22 mouse cellular contexts compared by ENCODE assay signal in genomic region chr3:42065962-42066361, GRCm38 (mm10).
DNase-seq lines count a peak whose midpoint lies in the region; ATAC-seq lines count a peak whose summit lies in the region.
"Had no signal": no experiment of that assay in that cellular context is flagged by ENCODE, and none has a peak within 500 bp of the region (broad histone marks: within the 10 kb centered on the region; RNA-seq: fewer than 3 reads in every experiment).

No protein-coding gene starts in this region.

- H3K4me1 ChIP-seq in hindbrain, embryonic 10.5 days (replicated peaks): peaks cover 14% of the 10 kb centered on the region
- H3K4me1 ChIP-seq in hindbrain, embryonic 16.5 days (ENCODE audit: control insufficient read depth, insufficient read depth, low read depth, low read length): peaks cover 5% of the 10 kb centered on the region
- no peaks in the 10 kb centered on the region for H3K4me1 ChIP-seq in midbrain, embryonic 14.5 days (ENCODE audit: control insufficient read depth, insufficient read depth, low read length)
- H3K4me1 ChIP-seq in midbrain, embryonic 11.5 days (ENCODE audit: control insufficient read depth, insufficient read depth, low read length): no peaks in the 10 kb centered on the region
- H3K4me1 ChIP-seq in hindbrain, embryonic 14.5 days (replicated peaks; ENCODE audit: control insufficient read depth, insufficient read depth, low read length): no peaks in the 10 kb centered on the region
- H3K4me1 ChIP-seq: heart, embryonic 10.5 days; stomach, embryonic 15.5 days had no signal

- H3K27me3 ChIP-seq in hindbrain, embryonic 10.5 days (ENCODE audit: insufficient read depth, poor library complexity, severe bottlenecking): no peaks in the 10 kb centered on the region
- no peaks in the 10 kb centered on the region for H3K27me3 ChIP-seq in hindbrain, embryonic 16.5 days (replicated peaks; ENCODE audit: control insufficient read depth, insufficient read depth, low read length)
- H3K27me3 ChIP-seq in midbrain, embryonic 14.5 days (ENCODE audit: control insufficient read depth, insufficient read depth, low read length): no peaks in the 10 kb centered on the region
- H3K27me3 ChIP-seq in midbrain, embryonic 11.5 days (ENCODE audit: control insufficient read depth, insufficient read depth, low read length): no peaks in the 10 kb centered on the region
- no peaks in the 10 kb centered on the region for H3K27me3 ChIP-seq in hindbrain, embryonic 14.5 days (ENCODE audit: control insufficient read depth, insufficient read depth, low read length)
- H3K27me3 ChIP-seq: embryonic facial prominence, embryonic 13.5 days; stomach, embryonic 15.5 days had no signal

- no peaks in the 10 kb centered on the region for H3K36me3 ChIP-seq in hindbrain, embryonic 10.5 days
- no peaks in the 10 kb centered on the region for H3K36me3 ChIP-seq in hindbrain, embryonic 16.5 days (ENCODE audit: control insufficient read depth, insufficient read depth, low read length)
- no peaks in the 10 kb centered on the region for H3K36me3 ChIP-seq in midbrain, embryonic 14.5 days (ENCODE audit: control insufficient read depth, insufficient read depth, low read length)
- H3K36me3 ChIP-seq in midbrain, embryonic 11.5 days (ENCODE audit: control insufficient read depth, insufficient read depth, low read length): no peaks in the 10 kb centered on the region
- H3K36me3 ChIP-seq in hindbrain, embryonic 14.5 days (replicated peaks; ENCODE audit: control insufficient read depth, insufficient read depth): no peaks in the 10 kb centered on the region
- H3K36me3 ChIP-seq: embryonic facial prominence, embryonic 13.5 days; heart, embryonic 10.5 days; stomach, embryonic 15.5 days had no signal

- no peaks in the 10 kb centered on the region for H3K9me3 ChIP-seq in hindbrain, embryonic 10.5 days
- no peaks in the 10 kb centered on the region for H3K9me3 ChIP-seq in hindbrain, embryonic 16.5 days (ENCODE audit: control insufficient read depth, low read length)
- no peaks in the 10 kb centered on the region for H3K9me3 ChIP-seq in midbrain, embryonic 14.5 days (ENCODE audit: control insufficient read depth, low read length)
- no peaks in the 10 kb centered on the region for H3K9me3 ChIP-seq in midbrain, embryonic 11.5 days (ENCODE audit: control insufficient read depth, low read length)
- no peaks in the 10 kb centered on the region for H3K9me3 ChIP-seq in hindbrain, embryonic 14.5 days (ENCODE audit: control insufficient read depth, low read length)
- H3K9me3 ChIP-seq: embryonic facial prominence, embryonic 13.5 days; heart, embryonic 10.5 days; stomach, embryonic 15.5 days had no signal

- H3K4me2 ChIP-seq in hindbrain, embryonic 16.5 days (ENCODE audit: low read length): no peak overlapping the region
- no peak overlapping the region for H3K4me2 ChIP-seq in midbrain, embryonic 14.5 days (ENCODE audit: low read length)
- no peak overlapping the region for H3K4me2 ChIP-seq in midbrain, embryonic 11.5 days
- H3K4me2 ChIP-seq in hindbrain, embryonic 14.5 days (replicated peaks): no peak overlapping the region
- H3K4me2 ChIP-seq: embryonic facial prominence, embryonic 13.5 days; stomach, embryonic 15.5 days had no signal

- no peak for ATAC-seq in hindbrain, embryonic 16.5 days
- no peak for ATAC-seq in midbrain, embryonic 14.5 days (ENCODE audit: low FRiP score, low TSS enrichment)
- ATAC-seq in midbrain, embryonic 11.5 days (ENCODE audit: low FRiP score): no peak
- ATAC-seq in hindbrain, embryonic 14.5 days (ENCODE audit: low FRiP score): no peak
- ATAC-seq: activated CD4-positive, CD25-positive, alpha-beta regulatory T cell, adult 4 months had no signal

- no peak for DNase-seq in hindbrain, embryonic 10.5 days (ENCODE audit: low spot score)
- no peak for DNase-seq in midbrain, embryonic 14.5 days
- DNase-seq in midbrain, embryonic 11.5 days (ENCODE audit: low spot score, missing footprints): no peak
- DNase-seq in hindbrain, embryonic 14.5 days (ENCODE audit: low spot score): no peak
- DNase-seq in retina, postnatal 1 day: no peak
- DNase-seq in adrenal gland, postnatal 14 days: no peak
- DNase-seq: adrenal gland, adult 8-10 months; cerebellum, adult 18-20 months; cerebellum, postnatal 14 days; heart, postnatal 4 days; kidney, adult 8-10 months; kidney, postnatal 10 days; lung, postnatal 4 days; right cerebral cortex, adult 18-20 months; right cerebral cortex, postnatal 4 days; thymus, postnatal 25 days had no signal

- WGBS in hindbrain, embryonic 10.5 days: 24% methylated on average over 3 of the region's 3 CpGs
- 16% methylated on average over 3 of the region's 3 CpGs for WGBS in hindbrain, embryonic 16.5 days
- 31% methylated on average over 3 of the region's 3 CpGs for WGBS in midbrain, embryonic 14.5 days
- 23% methylated on average over 3 of the region's 3 CpGs for WGBS in midbrain, embryonic 11.5 days
- WGBS in hindbrain, embryonic 14.5 days: 14% methylated on average over 3 of the region's 3 CpGs

- H3K9ac ChIP-seq in hindbrain, embryonic 16.5 days (ENCODE audit: low read depth, low read length): no peak overlapping the region
- no peak overlapping the region for H3K9ac ChIP-seq in midbrain, embryonic 14.5 days (replicated peaks; ENCODE audit: low read length)
- H3K9ac ChIP-seq in midbrain, embryonic 11.5 days (ENCODE audit: low read length): no peak overlapping the region
- no peak overlapping the region for H3K9ac ChIP-seq in hindbrain, embryonic 14.5 days
- H3K9ac ChIP-seq: embryonic facial prominence, embryonic 13.5 days; stomach, embryonic 15.5 days had no signal

- H3K4me3 ChIP-seq in hindbrain, embryonic 10.5 days: no peak overlapping the region
- no peak overlapping the region for H3K4me3 ChIP-seq in hindbrain, embryonic 16.5 days (ENCODE audit: low read length)
- H3K4me3 ChIP-seq in midbrain, embryonic 14.5 days (replicated peaks; ENCODE audit: low read depth, low read length): no peak overlapping the region
- no peak overlapping the region for H3K4me3 ChIP-seq in midbrain, embryonic 11.5 days (ENCODE audit: low read depth, low read length)
- H3K4me3 ChIP-seq in hindbrain, embryonic 14.5 days (replicated peaks; ENCODE audit: low read length): no peak overlapping the region
- H3K4me3 ChIP-seq: embryonic facial prominence, embryonic 13.5 days; heart, embryonic 10.5 days; left cerebral cortex, adult 2 months; stomach, embryonic 15.5 days had no signal

- H3K27ac ChIP-seq in hindbrain, embryonic 10.5 days: 0 out of 2 replicates have a peak overlapping the region, but pooled peaks have one; percentile 66
- no peak overlapping the region for H3K27ac ChIP-seq in hindbrain, embryonic 16.5 days (ENCODE audit: low read depth, low read length)
- peak overlapping the region; percentile 26; the same call in 1 of the 2 replicates for H3K27ac ChIP-seq in midbrain, embryonic 14.5 days (replicated peaks; ENCODE audit: low read depth, low read length)
- H3K27ac ChIP-seq in midbrain, embryonic 11.5 days (ENCODE audit: low read depth, low read length): no peak overlapping the region
- peak overlapping the region; percentile 5; the same call in 1 of the 2 replicates for H3K27ac ChIP-seq in hindbrain, embryonic 14.5 days
- H3K27ac ChIP-seq: embryonic facial prominence, embryonic 13.5 days; heart, embryonic 10.5 days; left cerebral cortex, adult 2 months; stomach, embryonic 15.5 days had no signal

Comparison
In these comparisons a context has a peak if more than half of its experiments do, and no peak if none do; other contexts are left out.
1. H3K27ac ChIP-seq: peak in hindbrain, embryonic 10.5 days (single experiment), midbrain, embryonic 14.5 days (single experiment) and hindbrain, embryonic 14.5 days (single experiment); none in hindbrain, embryonic 16.5 days (single experiment) and midbrain, embryonic 11.5 days (single experiment).